Mouse (Mus musculus) hindbrain, embryonic 16.5 days (tissue): ENCODE measurements around the gene Pnp. TPM values are rescaled to one million over a fixed set of nuclear protein-coding genes. Genes with fewer than 3 reads are reported as not detected.
"Not testable (repeated sequence)": the region's sequence is repeated elsewhere in the genome, so short reads cannot be mapped to it uniquely, and the experiment has no call there.

Experiments
- ATAC-seq: fragments of 200-750 bp; cut with Nextera tagmentation; 2 replicates; pipeline ENCODE4 v1.8.0; 2017; ENCODE audit warnings: moderate TSS enrichment, moderate library complexity
- H3K27ac ChIP-seq: fragments of 300-500 bp; sonication (generic); 2 replicates; pipeline ENCODE4 v1.5.1; 2014; ENCODE audit warnings: low read depth, mild to moderate bottlenecking, control low read depth, low read length, moderate library complexity
- H3K27me3 ChIP-seq: fragments of 300-500 bp; sonication (generic); replicated peaks from 2 replicates; pipeline ENCODE4 v1.6.1; 2014; ENCODE audit warnings: low read length; ENCODE audit not compliant: control insufficient read depth, insufficient read depth
- H3K36me3 ChIP-seq: fragments of 300-500 bp; sonication (generic); 2 replicates; pipeline ENCODE4 v1.6.1; 2014; ENCODE audit warnings: mild to moderate bottlenecking, low read length, moderate library complexity, mixed read lengths; ENCODE audit not compliant: control insufficient read depth, insufficient read depth
- H3K4me1 ChIP-seq: fragments of 300-500 bp; sonication (generic); 2 replicates; pipeline ENCODE4 v1.6.1; 2014; ENCODE audit warnings: low read depth, low read length; ENCODE audit not compliant: control insufficient read depth, insufficient read depth
- H3K4me2 ChIP-seq: fragments of 300-500 bp; sonication (generic); 2 replicates; pipeline ENCODE4 v1.6.1; 2014; ENCODE audit warnings: mild to moderate bottlenecking, low read length, control low read depth, moderate library complexity
- H3K4me3 ChIP-seq: fragments of 300-500 bp; sonication (generic); 2 replicates; pipeline ENCODE4 v1.5.1; 2014; ENCODE audit warnings: mild to moderate bottlenecking, low read length, control low read depth, moderate library complexity
- H3K9ac ChIP-seq: fragments of 300-500 bp; sonication (generic); 2 replicates; pipeline ENCODE4 v1.6.1; 2014; ENCODE audit warnings: low read depth, mild to moderate bottlenecking, control low read depth, low read length, moderate library complexity
- H3K9me3 ChIP-seq: fragments of 300-500 bp; sonication (generic); 2 replicates; pipeline ENCODE4 v1.6.1; 2014; ENCODE audit warnings: mild to moderate bottlenecking, low read length, moderate library complexity; ENCODE audit not compliant: control insufficient read depth
- whole genome bisulfite sequencing: fragments of 180-500 bp; shearing (Covaris S2); extraction: QIAGEN DNeasy Blood & Tissue Kit; methylation state at CpG from one replicate; pipeline ENCODE4 v1.1.7; 2014; 5-methylcytosine and 5-hydroxymethylcytosine counted together
- polyA plus RNA-seq: library from polyadenylated mRNA; unstranded; fragments of >200 nt; fragmentation: Nextera tagmentation; extraction: Ambion mirVana; gene quantifications from 2 replicates; pipeline ENCODE4 v1.2.1, GENCODE M21; 2015

The Pnp gene
- polyA plus RNA-seq, 1 experiment from 2014 or later, result 24.0 TPM

DNA sequence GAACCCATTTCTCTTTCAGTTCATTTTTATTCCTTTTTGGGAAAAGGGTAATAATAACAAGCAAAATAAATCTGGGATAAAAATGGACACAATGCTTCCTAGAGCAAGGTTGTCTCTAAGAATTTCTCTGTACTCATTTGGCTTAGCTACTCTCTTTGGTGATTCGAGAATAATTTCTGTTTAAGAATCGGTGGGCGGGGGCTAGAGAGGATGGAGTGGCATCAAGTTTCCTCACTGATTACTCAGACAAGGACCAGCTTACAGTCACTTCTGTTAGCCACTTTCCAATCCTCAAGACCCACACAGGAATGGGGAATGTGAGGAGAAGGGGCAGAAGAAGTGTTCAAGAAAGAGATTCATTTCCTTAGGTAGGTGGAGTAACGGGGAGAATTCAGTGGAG is 77.9 kb downstream of the Pnp start:
- Histone ChIP-seq H3K4me1 (no peaks in the 10 kb centered on the region), H3K27me3 (no peaks in the 10 kb centered on the region), H3K9me3 (no peaks in the 10 kb centered on the region), H3K27ac (no peak overlapping the region), H3K36me3 (no peaks in the 10 kb centered on the region), H3K4me3 (no peak overlapping the region), H3K4me2 (no peak overlapping the region), H3K9ac (no peak overlapping the region)
- 92% methylated on average over 4 of the region's 4 CpGs for WGBS
- ATAC-seq, result no peak

GRCm38 (mm10) chr14:51009572-51009971 is 78.7 kb downstream of the Pnp start:
- no peaks in the 10 kb centered on the region for H3K36me3 ChIP-seq
- no peak overlapping the region for H3K4me2 ChIP-seq
- no peaks in the 10 kb centered on the region for H3K9me3 ChIP-seq
- no peak overlapping the region for H3K4me3 ChIP-seq
- no peak overlapping the region for H3K27ac ChIP-seq
- H3K27me3 ChIP-seq, result no peaks in the 10 kb centered on the region
- 84% methylated on average over 6 of the region's 6 CpGs for WGBS
- H3K4me1 ChIP-seq, result no peaks in the 10 kb centered on the region
- no peak for ATAC-seq
- no peak overlapping the region for H3K9ac ChIP-seq

DNA sequence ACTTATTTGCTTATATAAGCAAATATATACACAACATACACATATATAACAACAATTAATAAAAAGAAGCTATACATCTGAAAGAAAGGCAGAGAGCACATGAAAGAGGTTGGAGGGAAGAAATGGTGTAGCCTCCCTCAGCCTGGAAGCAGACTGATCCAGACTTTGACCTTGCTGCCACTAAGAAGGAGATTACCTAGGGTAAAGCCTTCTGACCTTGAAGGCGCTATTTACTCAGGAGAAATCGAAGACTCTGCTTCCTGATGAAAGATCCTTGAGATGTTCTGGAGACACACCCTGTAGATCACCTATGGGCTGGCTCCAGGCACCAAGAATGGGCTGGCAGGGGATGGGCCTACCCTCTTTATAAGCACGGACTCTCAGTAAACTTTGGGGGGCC is 83.8 kb downstream of the Pnp start:
- not testable (repeated sequence) for H3K36me3 ChIP-seq, H3K4me3 ChIP-seq, H3K4me2 ChIP-seq, H3K4me1 ChIP-seq, H3K9me3 ChIP-seq, H3K27me3 ChIP-seq, H3K9ac ChIP-seq, H3K27ac ChIP-seq, ATAC-seq
- 93% methylated on average over 3 of the region's 3 CpGs for WGBS

Other genes with a start within 250 kb of the Pnp start
- not detected in 2 replicates for gene Olfr747, start 237.9 kb upstream of the Pnp start, polyA plus RNA-seq
- gene Olfr748, start 223.7 kb upstream of the Pnp start, polyA plus RNA-seq, result not detected in 2 replicates
- not detected in 2 replicates for gene Olfr749, start 186.0 kb upstream of the Pnp start, polyA plus RNA-seq
- gene Ttc5, start 145.6 kb upstream of the Pnp start, polyA plus RNA-seq, result 121 and 123 TPM in 2 replicates
- not detected in 2 replicates for gene Ccnb1ip1, start 123.3 kb upstream of the Pnp start, polyA plus RNA-seq
- 42.7 and 43.1 TPM in 2 replicates for gene Parp2, start 123.2 kb upstream of the Pnp start, polyA plus RNA-seq
- gene Tep1, start 60.5 kb upstream of the Pnp start, polyA plus RNA-seq, result 2.9 and 3.3 TPM in 2 replicates
- gene Klhl33, start 33.6 kb upstream of the Pnp start, polyA plus RNA-seq, result 4.2 and 4.3 TPM in 2 replicates
- 110 and 111 TPM in 2 replicates for gene Osgep, start 6.2 kb upstream of the Pnp start, polyA plus RNA-seq
- 158 and 167 TPM in 2 replicates for gene Apex1, start 6.1 kb upstream of the Pnp start, polyA plus RNA-seq
- 104 and 113 TPM in 2 replicates for gene Pip4p1, start 226 bp upstream of the Pnp start, polyA plus RNA-seq
- gene Gm49342, start 13.4 kb downstream of the Pnp start, polyA plus RNA-seq, result not detected in 2 replicates
- gene Pnp2, start 24.9 kb downstream of the Pnp start, polyA plus RNA-seq, result 0.56 and 0.98 TPM in 2 replicates
- gene Rnase10, start 76.7 kb downstream of the Pnp start, polyA plus RNA-seq, result 0.10 TPM in 2 replicates
- not detected in 2 replicates for gene Rnase9, start 110.8 kb downstream of the Pnp start, polyA plus RNA-seq
- not detected in 2 replicates for gene Rnase11, start 119.1 kb downstream of the Pnp start, polyA plus RNA-seq
- not detected in 2 replicates for gene Rnase12, start 126.6 kb downstream of the Pnp start, polyA plus RNA-seq
- 0.03 TPM in 1 of 2 replicates, not detected in the other for gene Olfr750, start 143.4 kb downstream of the Pnp start, polyA plus RNA-seq
- gene Rnase4, start 160.0 kb downstream of the Pnp start, polyA plus RNA-seq, result 18.2 and 19.8 TPM in 2 replicates
- gene Ang, start 160.1 kb downstream of the Pnp start, polyA plus RNA-seq, result 5.1 and 6.2 TPM in 2 replicates
- not detected in 2 replicates for gene Eddm3b, start 183.3 kb downstream of the Pnp start, polyA plus RNA-seq
- 0.84 and 0.93 TPM in 2 replicates for gene Rnase6, start 192.8 kb downstream of the Pnp start, polyA plus RNA-seq
- gene Rnase1, start 215.7 kb downstream of the Pnp start, polyA plus RNA-seq, result 0.84 and 0.96 TPM in 2 replicates
- gene Rnase2b, start 231.2 kb downstream of the Pnp start, polyA plus RNA-seq, result not detected in 2 replicates